Mouse (Mus musculus) ES-CJ7 (cell line): ENCODE results near the gene Bex2.

Source experiments
- DNase-seq: peaks from one replicate; pipeline ENCODE4 v3.0.0; 2011; ENCODE audit warnings: low read depth, low spot score

The Bex2 gene

GRCm38 (mm10) chrX:136068020-136068419, at the start of gene Bex2:
Gene Bex2, minus strand, starts transcription at chrX:136068236.
- DNase-seq, result peak; percentile 45

GRCm38 (mm10) chrX:136115419-136115961, 47.5 kb upstream of the Bex2 start:
- peak; percentile 87 for DNase-seq

GRCm38 (mm10) chrX:136115015-136115414, 47.0 kb upstream of the Bex2 start:
- DNase-seq, result no peak

- peak; percentile 25 for DNase-seq
Observed at GRCm38 (mm10) chrX:136107942-136108341, 39.9 kb upstream of the Bex2 start.

- DNase-seq, result no peak
Observed at GRCm38 (mm10) chrX:136104724-136105088, 36.7 kb upstream of the Bex2 start.

GRCm38 (mm10) chrX:136104046-136104723, 36.1 kb upstream of the Bex2 start:
- no peak for DNase-seq

- DNase-seq, result no peak
Observed at GRCm38 (mm10) chrX:136094421-136094820, 26.4 kb upstream of the Bex2 start.

GRCm38 (mm10) chrX:136092497-136093279, 24.7 kb upstream of the Bex2 start:
- DNase-seq, result no peak

- DNase-seq, result no peak
Observed at GRCm38 (mm10) chrX:136085155-136085554, 17.1 kb upstream of the Bex2 start, which contains the start of gene Nxf3. Gene Nxf3, minus strand, starts transcription at chrX:136085255.

- DNase-seq, result peak; percentile 48
Observed at GRCm38 (mm10) chrX:136067201-136067991, 640 bp downstream of the Bex2 start.

- DNase-seq, result no peak
Observed at GRCm38 (mm10) chrX:136060698-136061097, 7.3 kb downstream of the Bex2 start.

GRCm38 (mm10) chrX:136051219-136051618, 16.8 kb downstream of the Bex2 start:
- DNase-seq, result no peak

GRCm38 (mm10) chrX:136047528-136047927, 20.5 kb downstream of the Bex2 start:
- DNase-seq, result peak; percentile 63

GRCm38 (mm10) chrX:136043726-136044125, 24.3 kb downstream of the Bex2 start:
- no peak for DNase-seq

- DNase-seq, result peak; percentile 6
Observed at GRCm38 (mm10) chrX:136032799-136033763, 35.0 kb downstream of the Bex2 start, which contains the start of gene Arxes1. Gene Arxes1, plus strand, starts transcription at chrX:136033367.

- DNase-seq, result no peak
Observed at GRCm38 (mm10) chrX:136030331-136030730, 37.7 kb downstream of the Bex2 start.
